Mouse (Mus musculus): ENCODE data around the gene Naa60.

Gene Naa60

DNA sequence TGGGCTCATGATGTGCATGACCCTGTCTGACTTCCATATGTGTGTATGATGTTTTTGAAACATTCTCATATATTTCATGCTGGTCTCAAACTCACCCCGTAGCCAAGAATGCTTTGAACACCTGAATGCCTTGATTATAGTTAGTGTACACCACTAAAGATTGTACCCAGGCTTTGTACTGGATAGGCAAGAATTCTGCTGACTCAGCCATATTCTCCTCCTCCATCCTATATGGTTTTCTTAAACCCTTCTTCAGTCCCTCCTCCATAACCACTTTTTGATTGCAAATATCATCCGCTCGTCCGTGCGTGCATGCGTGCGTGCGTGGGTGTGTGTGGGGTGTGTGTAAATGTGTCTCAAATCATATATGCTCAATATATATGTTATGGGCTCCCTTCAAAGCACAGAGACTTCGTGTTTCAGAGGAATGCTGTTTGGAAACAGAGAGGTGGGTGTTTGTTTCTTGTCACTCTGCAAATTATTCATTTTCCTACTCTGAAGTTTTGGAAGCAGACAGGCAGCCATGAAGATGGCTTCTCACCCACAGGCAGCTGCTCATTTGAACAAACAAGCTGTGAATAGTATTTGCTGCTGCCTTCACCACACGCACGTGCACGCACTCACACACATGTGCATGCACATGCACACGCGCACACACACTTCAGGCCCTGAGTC is 19.6 kb downstream of the Naa60 start:
- no peak for DNase-seq

DNA sequence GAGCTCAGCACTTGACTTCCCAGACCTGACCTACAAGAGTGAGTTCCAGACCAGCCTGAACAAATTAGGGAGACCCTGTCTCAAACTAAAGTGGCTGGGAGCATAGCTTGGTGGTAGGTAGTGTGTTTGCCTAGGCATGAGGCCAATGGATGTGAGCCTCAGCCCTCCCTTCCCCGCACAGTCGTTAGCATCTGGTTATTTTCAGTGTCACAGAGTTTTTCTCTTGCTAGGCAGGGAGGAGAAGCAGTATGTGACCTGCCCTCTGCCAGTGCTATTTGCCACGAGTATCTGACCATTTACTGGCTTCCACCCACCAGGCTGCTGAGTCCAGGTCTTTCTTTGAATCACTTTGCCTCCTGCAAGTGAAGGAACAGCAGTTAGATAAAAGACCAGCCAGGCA is 21.6 kb downstream of the Naa60 start:
- no peak for DNase-seq

DNA sequence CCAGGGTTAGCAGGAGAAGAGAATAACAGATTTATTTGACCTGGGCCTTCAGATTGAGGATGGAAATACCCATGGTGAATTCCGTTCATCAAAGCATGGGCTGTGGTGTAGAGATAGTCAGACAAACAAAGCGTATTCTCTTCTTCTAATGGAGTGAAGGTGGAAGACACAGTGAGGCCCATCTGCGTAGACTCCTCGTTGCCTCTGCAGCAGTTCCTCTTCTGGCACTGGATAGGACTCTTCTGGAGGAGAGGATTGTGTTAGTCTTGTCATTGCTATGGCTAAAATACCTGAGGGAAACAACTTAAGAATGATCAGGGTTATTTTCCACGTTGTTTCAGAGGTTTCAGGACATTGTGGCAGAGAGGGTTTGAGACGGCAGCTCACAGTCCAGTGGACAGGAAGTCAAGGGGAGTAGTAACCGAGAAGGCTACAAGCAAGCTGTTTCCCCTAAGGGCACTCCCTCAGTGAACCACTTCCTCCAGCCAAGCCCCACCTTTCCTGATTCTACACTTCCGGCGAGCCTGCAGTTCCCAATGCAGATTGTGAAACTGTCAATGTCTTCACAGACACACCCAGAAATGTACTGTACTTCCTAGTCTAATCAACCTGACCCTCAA is 23.1 kb downstream of the Naa60 start:
- DNase-seq, result peak; percentile 17 to 51

DNA sequence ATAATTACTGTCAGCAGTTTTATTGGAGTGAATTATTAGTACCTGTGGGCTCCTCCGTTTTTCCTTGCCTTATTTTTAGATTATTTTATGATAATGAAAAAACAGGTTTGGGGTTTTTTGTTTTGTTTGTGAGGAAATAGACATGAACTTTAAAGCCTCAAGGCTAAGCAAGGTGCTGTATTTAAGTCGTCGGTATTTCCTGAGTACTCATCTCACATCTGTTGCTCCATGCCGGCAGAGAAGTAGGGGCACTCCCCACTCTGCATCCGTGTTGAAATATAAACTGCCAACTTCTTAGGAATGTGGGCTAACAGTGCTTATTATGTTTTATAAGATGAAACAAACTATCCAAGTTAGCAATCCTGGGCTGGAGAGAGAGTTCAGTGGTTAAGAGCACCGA is 23.9 kb downstream of the Naa60 start:
- no peak for DNase-seq

DNA sequence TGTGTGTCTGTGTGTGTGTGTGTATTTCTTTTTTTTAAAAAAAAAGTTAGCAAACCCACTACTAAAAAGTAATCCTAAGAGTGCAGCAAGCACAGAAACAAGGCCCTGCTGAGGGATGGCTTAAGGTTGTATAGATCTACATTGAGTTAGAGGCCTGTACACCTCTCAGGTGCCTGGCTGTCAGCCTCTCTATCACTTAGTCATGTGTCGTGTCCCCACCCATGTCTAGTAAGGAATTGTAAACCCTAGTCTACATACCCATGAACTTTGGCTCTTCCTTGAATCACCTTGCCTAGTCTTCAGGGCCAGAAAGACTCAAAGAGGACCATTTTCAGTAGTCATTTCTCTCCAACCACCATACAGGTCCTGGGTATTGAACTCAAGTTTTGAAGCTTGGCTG is 24.4 kb downstream of the Naa60 start:
- DNase-seq, result no peak

DNA sequence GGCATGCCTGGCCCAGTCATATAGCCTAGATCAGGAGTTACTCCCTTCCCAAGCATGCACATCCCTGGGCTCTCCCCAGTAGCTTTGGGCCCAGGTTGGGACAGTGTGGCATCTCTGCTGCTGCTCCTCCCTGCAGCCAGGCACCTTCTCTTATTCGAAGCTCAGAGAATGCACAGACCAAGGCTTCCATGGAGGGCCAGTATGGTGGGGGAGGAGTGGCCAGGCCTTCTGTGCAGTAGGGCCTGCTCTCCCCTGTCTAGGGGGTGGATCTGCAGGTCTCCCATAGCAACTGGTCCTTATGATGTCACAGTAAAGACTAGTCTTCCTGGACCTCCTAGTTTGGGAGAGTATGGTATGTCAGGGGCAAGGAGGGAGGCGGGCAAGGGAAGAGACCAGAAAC is 35.3 kb downstream of the Naa60 start:
- no peak for DNase-seq

DNA sequence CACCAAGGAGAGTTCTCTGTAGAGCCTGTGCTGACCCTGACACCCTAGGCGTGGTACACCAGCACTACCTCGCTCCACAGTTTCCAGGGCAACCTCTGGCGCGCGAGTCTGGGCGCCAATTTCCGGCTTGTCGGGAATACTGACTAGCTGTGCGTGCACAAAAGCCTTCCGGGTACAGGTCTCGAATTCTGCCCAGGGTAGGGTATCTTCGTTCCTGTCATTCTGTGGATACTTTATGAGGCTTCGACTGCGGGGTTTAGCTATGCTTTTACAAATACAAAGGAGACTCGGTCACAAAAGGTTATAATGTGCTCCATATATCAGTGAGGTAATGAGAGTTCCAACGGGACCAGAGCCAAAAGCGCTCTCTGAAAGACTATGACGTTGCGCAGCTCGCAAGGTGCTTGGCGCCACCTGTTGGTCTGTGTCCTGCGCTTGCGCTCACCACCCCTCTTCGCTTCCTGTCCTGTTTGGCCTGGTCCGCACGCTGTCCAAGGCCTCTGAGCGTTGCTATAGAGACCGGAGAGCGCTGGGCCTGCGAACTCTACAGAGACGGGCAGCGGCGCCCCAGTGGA is 36.4 kb downstream of the Naa60 start, which contains the start of the genes 1700037C18Rik and Cluap1:
Gene 1700037C18Rik, minus strand, starts transcription at position 153 of the 575 bp plus-strand sequence.
Gene Cluap1, plus strand, starts transcription at position 265 of the 575 bp plus-strand sequence.
- DNase-seq, result peak; percentile 97 to 98

DNA sequence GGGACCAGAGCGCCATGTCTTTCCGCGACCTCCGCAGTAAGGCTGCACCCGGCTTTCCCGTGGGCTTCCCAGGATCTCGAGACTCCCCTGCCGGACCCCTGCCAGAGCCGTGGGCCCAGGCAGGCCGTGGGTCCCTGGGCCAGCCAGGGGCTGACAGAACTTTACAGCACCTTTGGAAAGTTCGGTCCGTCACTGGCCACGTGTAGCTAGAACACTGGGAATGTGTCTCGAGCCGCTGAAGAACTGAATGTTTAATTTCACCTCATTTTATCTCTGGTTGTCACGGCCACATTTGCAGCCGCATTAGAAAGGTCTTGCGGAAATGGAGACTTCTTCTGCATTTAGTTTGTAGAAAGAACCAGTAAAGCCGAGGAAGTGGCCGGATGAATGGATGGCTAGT is 36.9 kb downstream of the Naa60 start:
- no peak for DNase-seq

DNA sequence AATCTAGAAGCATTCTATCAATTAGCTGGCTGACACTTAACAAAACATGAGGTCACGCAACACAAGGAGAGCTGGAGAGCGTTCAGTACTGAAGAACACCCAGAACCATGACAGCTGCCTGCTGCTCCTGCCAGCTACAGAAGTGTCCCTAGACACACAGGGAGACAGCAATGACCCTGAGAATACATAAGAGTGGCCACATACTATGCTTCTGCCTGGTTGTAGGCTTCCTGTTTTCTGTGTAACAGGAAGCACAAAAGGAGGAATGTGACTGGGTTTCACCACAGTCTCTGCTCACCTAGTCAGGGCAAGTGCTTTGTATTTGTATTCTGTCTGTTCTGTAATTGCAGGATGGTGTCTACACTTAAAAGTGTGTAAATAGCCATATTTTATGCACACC is 48.6 kb downstream of the Naa60 start:
- no peak for DNase-seq

DNA sequence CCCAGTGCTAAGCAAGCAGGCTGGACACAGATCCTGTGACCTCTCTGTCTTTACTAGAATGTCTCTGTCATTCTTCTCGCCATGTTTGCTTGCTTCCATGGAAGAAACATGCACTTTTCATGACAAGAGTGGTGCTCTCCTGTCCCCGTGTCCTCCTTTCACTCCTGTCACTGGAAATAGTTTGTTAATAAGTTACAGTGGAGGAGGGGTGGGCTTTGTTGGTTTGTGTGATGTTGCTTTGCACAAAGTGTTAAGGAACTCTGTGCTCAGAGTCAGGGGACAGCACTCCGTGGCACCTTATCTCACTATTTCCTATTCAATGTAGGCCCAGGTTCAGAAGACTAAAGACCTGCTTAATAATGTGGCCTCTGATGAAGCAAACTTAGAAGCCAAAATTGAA is 51.3 kb downstream of the Naa60 start:
- no peak for DNase-seq

DNA sequence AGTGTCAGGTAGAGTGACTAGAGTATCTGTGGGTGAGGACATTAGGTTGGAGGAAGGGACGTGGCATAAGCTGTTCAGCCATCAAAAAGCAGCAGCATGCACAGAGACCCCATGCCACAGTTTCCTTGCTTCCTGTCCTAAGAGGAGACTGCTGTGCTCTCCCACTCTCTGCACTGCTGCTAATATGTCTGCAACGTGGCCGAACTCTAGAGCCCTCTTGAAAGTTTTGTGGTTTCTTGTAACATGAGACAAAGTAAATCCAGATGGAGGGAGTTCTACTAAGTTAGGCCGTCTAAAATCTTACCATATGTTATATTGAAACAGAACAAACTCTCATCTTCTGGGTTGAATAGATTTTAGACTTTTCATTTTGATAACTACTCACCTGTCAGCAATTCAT is 51.8 kb downstream of the Naa60 start:
- no peak for DNase-seq

DNA sequence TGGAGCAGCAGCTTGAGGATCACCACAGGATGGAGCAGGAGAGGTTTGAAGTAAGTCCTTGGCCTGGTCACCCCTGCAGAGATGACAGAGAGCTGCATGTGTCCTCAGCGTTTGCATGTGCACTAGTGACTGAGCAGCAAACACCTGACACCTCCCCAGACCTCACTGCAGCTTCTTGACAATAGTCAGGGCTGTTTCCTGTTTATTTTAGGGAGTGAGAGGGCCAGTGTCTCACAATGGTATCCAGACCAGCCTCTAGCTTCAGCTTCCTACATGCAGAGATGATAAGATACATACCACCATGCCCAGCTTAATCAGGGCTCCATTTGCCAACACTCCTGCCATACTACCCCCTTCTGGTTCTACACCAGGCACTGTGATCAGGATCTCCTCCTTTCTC is 56.4 kb downstream of the Naa60 start:
- no peak for DNase-seq

DNA sequence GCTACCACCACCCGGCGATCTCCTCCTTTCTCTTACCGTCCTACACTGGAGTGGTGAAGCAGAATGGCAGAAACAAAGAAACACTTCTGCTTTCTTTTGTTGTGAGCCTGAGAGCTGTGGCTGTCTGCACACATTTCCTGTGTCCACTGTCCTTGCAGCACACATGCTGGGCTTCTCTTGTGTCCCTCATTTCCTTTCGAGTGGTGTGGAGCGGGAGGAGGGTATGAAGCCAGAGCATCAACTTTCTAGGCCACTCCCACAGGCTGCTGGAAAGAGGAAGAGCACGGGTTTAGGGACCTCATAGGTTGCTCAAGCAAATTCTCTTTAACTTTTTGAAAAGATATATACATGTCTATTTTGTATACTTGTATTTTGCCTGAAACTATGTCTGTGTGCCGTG is 57.0 kb downstream of the Naa60 start:
- DNase-seq, result no peak

DNA sequence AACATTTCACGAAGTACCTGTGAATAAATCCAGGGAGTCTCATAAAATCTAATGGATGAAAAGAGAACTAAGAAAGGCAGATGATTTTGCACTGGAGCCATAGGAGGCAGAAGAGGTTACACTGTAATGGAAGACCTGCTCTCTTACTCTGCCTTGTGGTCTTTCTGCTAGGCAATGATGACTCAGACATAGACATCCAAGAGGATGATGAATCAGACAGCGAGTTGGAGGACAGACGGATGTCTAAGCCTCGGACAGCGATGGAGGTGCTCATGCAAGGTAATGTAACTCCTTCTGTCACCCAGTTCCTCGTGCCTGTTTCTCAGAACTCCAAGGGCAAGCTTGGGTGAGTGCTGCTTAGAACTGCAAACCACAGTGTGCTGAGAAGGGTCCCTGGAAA is 61.4 kb downstream of the Naa60 start:
- no peak for DNase-seq

DNA sequence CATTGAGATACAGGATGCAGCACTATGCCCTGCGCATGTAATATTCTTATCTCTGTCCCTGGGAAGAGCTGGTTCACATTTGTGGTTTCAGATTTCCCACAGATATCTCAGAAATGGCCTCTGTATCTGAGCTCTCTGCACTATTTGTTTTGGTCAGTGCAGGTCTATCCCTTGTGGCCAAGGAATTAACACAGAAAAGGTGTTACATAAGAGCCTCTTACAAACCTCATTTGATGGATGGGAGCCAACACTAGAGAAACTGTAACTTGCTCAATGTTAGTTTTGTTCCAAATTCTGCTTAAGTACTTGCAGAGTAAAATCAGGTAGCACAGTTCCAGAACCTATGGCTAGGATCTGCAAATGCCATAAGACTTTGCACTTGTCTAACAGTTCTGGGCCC is 61.9 kb downstream of the Naa60 start:
- DNase-seq, result peak in 1 of 2 experiments; percentile 7

DNA sequence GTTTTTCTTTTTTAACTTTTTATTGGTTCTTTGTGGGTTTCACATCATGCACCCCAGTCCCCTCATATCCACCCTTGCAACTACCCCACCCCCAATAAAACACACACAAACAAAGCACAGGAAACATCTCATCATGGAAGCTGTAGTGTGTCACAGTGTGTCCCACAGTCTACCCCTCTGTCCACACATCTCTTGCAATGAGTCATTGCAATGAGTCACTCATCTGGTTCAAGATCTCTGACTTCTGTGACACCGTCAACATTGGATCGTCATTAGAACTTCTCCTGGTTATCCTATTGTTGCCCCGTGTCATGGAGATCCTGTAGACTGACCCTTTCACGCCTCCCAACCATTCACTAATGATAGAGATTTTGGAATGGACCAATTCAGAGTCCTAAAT is 62.5 kb downstream of the Naa60 start:
- DNase-seq, result no peak

DNA sequence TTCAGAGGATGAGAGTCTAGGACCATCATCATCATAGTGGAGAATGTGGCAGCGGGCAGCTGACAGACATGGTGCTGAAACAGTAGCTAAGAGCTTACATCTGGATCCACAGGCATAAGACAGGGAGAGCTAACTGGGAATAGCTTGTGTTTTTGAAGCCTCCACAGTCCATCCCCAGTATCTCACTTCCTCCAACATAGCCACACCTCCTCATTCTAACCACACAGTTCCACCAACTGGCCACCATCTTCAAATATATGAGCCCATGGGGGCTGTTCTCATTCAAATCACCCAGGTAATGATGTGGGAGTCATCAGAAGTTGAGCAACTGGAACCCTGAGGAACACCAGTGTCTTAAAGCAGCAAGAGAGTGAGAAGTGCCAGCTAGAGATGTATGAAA is 79.0 kb downstream of the Naa60 start:
- DNase-seq, result no peak

All from kidney, postnatal 25 days (tissue).